Mouse (Mus musculus) heart, embryonic 11.5 days (tissue): ENCODE data around the gene Tspan14. TPM values are rescaled to one million over a fixed set of nuclear protein-coding genes. Genes with fewer than 3 reads are reported as not detected.
A peak's percentile ranks its signal among the peaks of the same experiment; 100 is the strongest.

Experiments
- ATAC-seq: fragments of 200-750 bp; cut with Nextera tagmentation; replicated peaks from 2 replicates; pipeline ENCODE4 v1.8.0; 2017; ENCODE audit warnings: moderate library complexity; ENCODE audit not compliant: insufficient number of reproducible peaks, low FRiP score, low TSS enrichment
- H3K27ac ChIP-seq: fragments of 300-500 bp; sonication (generic); 2 replicates; pipeline ENCODE4 v1.5.1; 2014; ENCODE audit warnings: mild to moderate bottlenecking, low read depth, low read length
- H3K27me3 ChIP-seq: fragments of 300-500 bp; sonication (generic); 2 replicates; pipeline ENCODE4 v1.6.1; 2014; ENCODE audit warnings: mild to moderate bottlenecking, low read length, mixed read lengths; ENCODE audit not compliant: control insufficient read depth, insufficient read depth
- H3K36me3 ChIP-seq: fragments of 300-500 bp; sonication (generic); 2 replicates; pipeline ENCODE4 v1.6.1; 2014; ENCODE audit warnings: mild to moderate bottlenecking, low read length, moderate library complexity, mixed read lengths; ENCODE audit not compliant: control insufficient read depth, insufficient read depth
- H3K4me1 ChIP-seq: fragments of 300-500 bp; sonication (generic); 2 replicates; pipeline ENCODE4 v1.6.1; 2014; ENCODE audit warnings: low read length; ENCODE audit not compliant: control insufficient read depth, insufficient read depth
- H3K4me2 ChIP-seq: fragments of 300-500 bp; sonication (generic); 2 replicates; pipeline ENCODE4 v1.6.1; 2014; ENCODE audit warnings: mild to moderate bottlenecking, moderate library complexity
- H3K4me3 ChIP-seq: fragments of 300-500 bp; sonication (generic); 2 replicates; pipeline ENCODE4 v1.5.1; 2014; ENCODE audit warnings: low read depth, low read length
- H3K9ac ChIP-seq: fragments of 300-500 bp; sonication (generic); 2 replicates; pipeline ENCODE4 v1.6.1; 2014; ENCODE audit warnings: mild to moderate bottlenecking, low read depth, low read length, moderate library complexity
- H3K9me3 ChIP-seq: fragments of 300-500 bp; sonication (generic); replicated peaks from 2 replicates; pipeline ENCODE4 v1.6.1; 2016; ENCODE audit warnings: low read length; ENCODE audit not compliant: control insufficient read depth
- WGBS: fragments of 180-500 bp; shearing (Covaris S2); extraction: QIAGEN DNeasy Blood & Tissue Kit; methylation state at CpG from one replicate; pipeline ENCODE4 v1.1.7; 2014; ENCODE audit not compliant: insufficient replicate concordance; 5-methylcytosine and 5-hydroxymethylcytosine counted together
- polyA plus RNA-seq: library from polyadenylated mRNA; unstranded; fragments of >200 nt; fragmentation: Nextera tagmentation; extraction: Ambion mirVana; gene quantifications from 2 replicates; pipeline ENCODE4 v1.2.1, GENCODE M21; 2014

Gene Tspan14
- 43.5 and 54.0 TPM in 2 replicates for polyA plus RNA-seq

DNA sequence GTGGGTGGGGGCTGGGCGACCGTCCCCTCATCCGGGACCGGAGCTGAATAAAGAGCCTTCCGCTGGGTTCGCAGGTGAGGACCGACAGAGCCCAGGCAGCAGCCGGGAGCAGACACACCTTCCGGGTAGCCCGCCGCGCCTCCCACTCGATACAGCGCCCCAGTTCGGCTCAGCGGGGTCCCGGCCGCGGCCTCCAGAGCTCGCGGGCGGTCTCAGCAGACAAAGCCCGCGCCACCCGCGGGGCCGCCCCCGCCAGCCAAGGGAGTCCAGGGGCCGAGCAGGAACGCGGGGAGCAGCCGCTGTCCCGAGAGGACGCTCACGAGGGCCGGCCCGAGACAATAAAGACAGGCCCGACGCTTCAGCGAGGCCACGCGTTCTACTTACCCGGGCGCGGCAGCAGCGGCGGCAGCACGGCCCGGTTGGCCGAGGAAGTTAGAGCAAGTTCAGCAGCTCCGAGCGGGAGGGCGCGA is at the start of gene Tspan14:
Gene Tspan14 (minus strand): TSS at position 416 of the 470 bp plus-strand sequence.
- ATAC-seq = peak; percentile 52
- no peaks in the 10 kb centered on the region for H3K36me3 ChIP-seq
- under 1% methylated on average over 51 of the region's 54 CpGs for WGBS

DNA sequence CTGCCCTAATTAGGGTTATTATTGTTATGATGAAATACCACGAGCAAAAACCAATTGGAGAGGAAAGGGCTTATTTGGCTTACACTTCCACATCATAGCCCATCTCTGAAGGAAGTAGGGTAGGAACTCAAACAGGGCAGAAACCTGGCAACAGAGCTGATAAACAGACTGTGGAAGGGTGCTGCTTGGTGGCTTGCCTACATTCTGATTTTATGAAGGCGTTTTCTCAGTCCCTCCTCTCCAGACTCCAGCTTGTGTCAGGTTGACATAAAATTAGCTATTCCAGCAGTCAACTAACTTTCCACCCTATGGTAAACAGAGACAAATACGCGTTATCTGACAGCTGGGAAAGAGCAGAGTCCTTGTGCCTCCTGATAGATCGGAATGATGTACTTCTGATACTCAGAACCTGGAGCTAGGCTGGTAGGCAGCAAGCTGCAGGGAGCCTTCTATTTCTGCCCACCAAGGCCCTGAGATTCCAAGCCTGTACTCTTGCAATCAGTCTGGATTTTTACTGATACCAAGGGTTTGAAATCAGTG is 48.2 kb upstream of the Tspan14 start:
- Histone ChIP-seq H3K9me3 (no peaks in the 10 kb centered on the region), H3K9ac (no peak overlapping the region), H3K4me2 (no peak overlapping the region), H3K4me3 (no peak overlapping the region), H3K4me1 (peaks cover 18% of the 10 kb centered on the region), H3K27ac (no peak overlapping the region), H3K27me3 (no peaks in the 10 kb centered on the region), H3K36me3 (no peaks in the 10 kb centered on the region)
- 63% methylated on average over 5 of the region's 5 CpGs for WGBS
- ATAC-seq = no peak

More for the DNA sequence above, at the start of gene Tspan14:
- Histone ChIP-seq H3K27me3 (no peaks in the 10 kb centered on the region; the same call in 1 of the 2 replicates), H3K4me2 (peak within 1 kb of the TSS; percentile 85), H3K27ac (peak within 1 kb of the TSS; percentile 84), H3K9me3 (no peaks in the 10 kb centered on the region), H3K4me3 (peak within 1 kb of the TSS; percentile 80), H3K9ac (peak within 1 kb of the TSS; percentile 92), H3K4me1 (peaks cover 33% of the 10 kb centered on the region)

DNA sequence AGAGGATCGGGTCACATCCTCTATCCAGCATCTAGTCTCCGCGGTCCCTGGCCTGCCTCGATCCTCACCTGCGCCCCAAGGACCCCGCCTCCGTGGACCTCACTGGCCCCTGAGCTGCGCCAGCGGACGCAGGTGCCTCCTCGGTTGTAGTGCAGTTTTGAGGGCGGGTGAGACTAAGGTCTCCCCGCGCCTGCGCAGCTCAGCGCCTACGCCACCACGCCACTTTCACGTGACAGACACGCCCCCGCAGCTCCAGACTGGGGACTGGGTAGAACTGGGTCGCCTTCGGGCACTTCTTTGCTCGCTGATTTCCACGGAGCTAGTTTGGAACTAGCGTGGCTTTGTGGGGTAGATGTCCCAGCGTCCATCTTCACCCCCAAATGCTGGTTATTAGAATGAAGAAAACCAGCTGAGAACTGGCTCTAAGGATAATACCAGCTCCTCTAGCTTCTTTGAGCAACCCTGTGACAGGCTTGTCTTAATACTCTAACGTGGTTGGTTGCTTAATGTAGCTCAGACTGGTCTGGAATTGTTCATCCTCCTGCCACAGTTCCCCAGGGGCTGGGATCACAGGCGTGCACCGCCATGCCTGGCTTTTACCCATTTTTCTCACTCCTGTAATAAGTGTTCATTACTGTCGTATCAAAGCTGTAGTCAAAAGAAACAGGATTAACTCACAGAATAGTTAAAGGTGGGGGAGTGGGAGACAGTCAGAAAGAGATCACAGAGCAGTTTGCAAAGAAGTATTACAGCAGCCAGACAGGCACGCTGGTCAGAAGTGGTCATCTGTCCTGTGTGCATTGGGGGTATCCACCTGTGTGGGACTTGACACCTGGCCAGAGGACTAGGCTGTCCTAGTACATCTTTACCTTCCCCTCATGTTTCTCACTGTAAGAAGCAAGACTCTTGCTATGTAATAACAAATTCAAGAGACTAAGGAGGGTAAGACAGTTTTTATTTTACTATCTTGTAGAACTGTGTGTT is 47.3 kb upstream of the Tspan14 start, which contains the start of gene Fam213a:
Gene Fam213a (minus strand): TSS at position 159 of the 984 bp plus-strand sequence.
- Histone ChIP-seq H3K4me3 (peak within 1 kb of the TSS; percentile 55), H3K9me3 (no peaks in the 10 kb centered on the region), H3K9ac (peak within 1 kb of the TSS; percentile 76), H3K4me1 (peaks cover 18% of the 10 kb centered on the region), H3K4me2 (peak within 1 kb of the TSS; percentile 82), H3K36me3 (no peaks in the 10 kb centered on the region), H3K27me3 (no peaks in the 10 kb centered on the region), H3K27ac (peak within 1 kb of the TSS; percentile 46)
- WGBS = 5% methylated on average over 32 of the region's 32 CpGs
- peak; percentile 92 for ATAC-seq

DNA sequence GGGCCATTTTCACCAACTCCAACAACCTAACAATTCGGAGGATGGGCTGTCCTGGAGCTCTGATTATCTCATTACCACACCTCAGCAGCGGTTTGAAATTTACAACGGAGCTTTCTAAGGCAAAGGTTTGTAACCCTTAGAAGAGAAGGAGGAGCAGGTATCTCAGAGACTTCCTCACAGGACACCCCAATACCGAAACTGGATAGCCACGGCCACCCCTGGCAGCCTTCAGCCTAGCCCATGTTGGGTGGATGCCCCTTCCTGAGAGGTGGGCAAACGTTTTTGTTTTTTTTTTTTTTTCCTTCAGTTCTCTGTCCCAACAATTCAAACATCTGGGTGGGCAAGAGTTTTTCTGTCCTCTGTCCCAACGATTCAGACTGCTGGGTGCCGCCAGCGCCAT is 46.5 kb upstream of the Tspan14 start:
- ATAC-seq = no peak
- Histone ChIP-seq H3K9ac (peak overlapping the region; percentile 76), H3K4me3 (peak overlapping the region; percentile 55), H3K36me3 (no peaks in the 10 kb centered on the region), H3K27me3 (no peaks in the 10 kb centered on the region), H3K4me2 (peak overlapping the region; percentile 82), H3K4me1 (peaks cover 19% of the 10 kb centered on the region), H3K9me3 (no peaks in the 10 kb centered on the region), H3K27ac (no peak overlapping the region; the same call in 1 of the 2 replicates)
- WGBS = 17% methylated on average over 9 of the region's 9 CpGs

DNA sequence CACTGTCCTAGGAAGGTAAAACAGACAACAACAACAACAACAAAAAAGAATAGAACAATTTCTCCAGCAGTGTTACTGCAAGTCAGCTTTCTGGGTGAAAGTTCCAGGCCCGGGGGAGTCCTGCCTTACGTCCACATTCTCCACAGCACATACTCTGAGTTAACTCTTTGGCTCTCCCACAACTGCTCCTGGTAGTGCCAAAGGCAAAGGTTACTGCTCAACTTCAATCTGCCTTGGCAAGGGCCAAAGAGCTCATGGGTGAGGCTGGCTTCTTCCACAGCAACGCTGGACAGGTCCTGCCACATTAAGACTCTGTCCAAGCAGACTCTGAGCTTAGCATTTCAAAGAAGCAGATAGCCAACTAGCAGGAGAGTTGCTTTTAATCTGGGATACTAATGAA is 45.3 kb upstream of the Tspan14 start:
- H3K27ac ChIP-seq = no peak overlapping the region
- no peak overlapping the region for H3K4me2 ChIP-seq
- WGBS = 67% methylated on average over 3 of the region's 3 CpGs
- no peak for ATAC-seq
- H3K27me3 ChIP-seq = no peaks in the 10 kb centered on the region
- H3K4me3 ChIP-seq = no peak overlapping the region
- no peaks in the 10 kb centered on the region for H3K9me3 ChIP-seq
- H3K9ac ChIP-seq = no peak overlapping the region
- no peaks in the 10 kb centered on the region for H3K36me3 ChIP-seq
- peaks cover 19% of the 10 kb centered on the region for H3K4me1 ChIP-seq

DNA sequence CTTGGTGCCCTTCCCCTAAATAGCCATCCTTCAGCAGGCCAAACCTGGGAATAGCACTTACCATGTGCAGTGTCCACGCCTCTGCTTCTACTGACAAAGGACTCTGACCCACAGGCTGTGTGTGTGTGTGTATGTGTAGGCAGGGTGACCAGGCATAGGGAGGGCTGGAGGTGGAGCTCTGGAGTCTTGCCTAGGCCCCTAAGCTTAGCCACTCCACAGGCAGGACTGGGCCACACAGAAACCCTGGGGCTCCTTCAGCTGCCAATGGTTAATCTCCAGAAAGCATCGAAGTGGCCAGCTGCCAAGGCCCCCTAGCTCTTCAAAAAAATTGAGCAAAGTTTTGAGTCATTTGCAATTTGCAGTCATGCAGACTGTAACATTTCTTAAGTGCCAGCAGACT is 41.5 kb upstream of the Tspan14 start:
- peak; percentile 70 for ATAC-seq
- Histone ChIP-seq H3K4me3 (no peak overlapping the region), H3K27me3 (peaks cover 4% of the 10 kb centered on the region; the same call in 1 of the 2 replicates), H3K36me3 (no peaks in the 10 kb centered on the region), H3K9ac (no peak overlapping the region), H3K27ac (peak overlapping the region; percentile 51), H3K9me3 (no peaks in the 10 kb centered on the region), H3K4me1 (peaks cover 24% of the 10 kb centered on the region), H3K4me2 (peak overlapping the region; percentile 4; the same call in 1 of the 2 replicates)
- WGBS = 38% methylated on average over 2 of the region's 2 CpGs

DNA sequence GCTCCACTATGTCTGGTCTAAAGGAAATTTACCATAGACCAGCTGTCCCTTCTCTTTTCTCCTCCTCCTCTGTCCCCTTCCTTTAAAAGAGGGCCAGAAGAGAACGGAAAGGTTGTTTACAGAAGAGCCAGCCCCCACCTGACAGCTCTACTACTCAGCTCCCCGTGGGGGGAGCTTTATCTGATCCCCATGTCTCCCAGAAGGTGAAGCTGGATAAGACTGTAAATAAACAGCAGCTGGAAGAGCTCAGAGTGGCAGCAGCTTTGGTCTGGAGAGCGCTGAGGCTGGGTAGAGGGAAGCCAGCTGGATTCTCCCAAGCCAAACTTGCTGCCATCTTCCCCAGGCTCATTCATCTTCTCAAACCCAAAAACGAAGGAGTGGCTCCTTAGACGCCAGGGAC is 41.0 kb upstream of the Tspan14 start:
- Histone ChIP-seq H3K27ac (peak overlapping the region; percentile 51), H3K36me3 (no peaks in the 10 kb centered on the region), H3K4me1 (peaks cover 24% of the 10 kb centered on the region), H3K9ac (no peak overlapping the region), H3K4me2 (peak overlapping the region; percentile 4), H3K27me3 (peaks cover 4% of the 10 kb centered on the region; the same call in 1 of the 2 replicates), H3K4me3 (no peak overlapping the region), H3K9me3 (no peaks in the 10 kb centered on the region)
- WGBS = 13% methylated on average over 5 of the region's 5 CpGs
- peak; percentile 69; the same call in 1 of the 2 replicates for ATAC-seq

DNA sequence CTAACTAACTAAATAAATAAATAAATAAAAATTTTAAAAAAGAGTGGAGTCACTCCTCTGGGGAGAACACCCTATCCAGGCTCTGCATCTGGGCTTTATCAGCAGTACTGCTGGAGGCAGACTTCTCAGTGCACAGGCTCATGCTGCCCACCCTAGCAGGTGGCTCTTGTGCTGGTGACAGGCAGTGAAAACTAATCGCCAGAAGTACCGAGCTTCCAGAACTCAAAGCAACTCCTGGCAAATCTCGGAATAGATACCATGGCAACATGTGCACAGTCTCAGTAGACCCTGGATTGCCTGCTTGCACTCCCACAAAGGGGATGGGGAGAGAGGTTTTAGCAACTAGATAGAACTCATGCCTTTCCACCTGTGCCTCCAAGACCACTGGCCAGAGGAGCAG is 40.3 kb upstream of the Tspan14 start:
- Histone ChIP-seq H3K27ac (peak overlapping the region; percentile 22; the same call in 1 of the 2 replicates), H3K4me3 (no peak overlapping the region), H3K9me3 (no peaks in the 10 kb centered on the region), H3K27me3 (peaks cover 4% of the 10 kb centered on the region; the same call in 1 of the 2 replicates), H3K4me2 (peak overlapping the region; percentile 19; the same call in 1 of the 2 replicates), H3K36me3 (no peaks in the 10 kb centered on the region), H3K9ac (no peak overlapping the region), H3K4me1 (peaks cover 24% of the 10 kb centered on the region)
- 28% methylated on average over 3 of the region's 3 CpGs for WGBS
- ATAC-seq = peak; percentile 63; the same call in 1 of the 2 replicates
